Mouse (Mus musculus): Measurements from ENCODE around the gene Klf12. TPM values are rescaled to one million over a fixed set of nuclear protein-coding genes. Genes with fewer than 3 reads are reported as not detected.
"Not testable (repeated sequence)": the region's sequence is repeated elsewhere in the genome, so short reads cannot be mapped to it uniquely, and the experiment has no call there.

The Klf12 gene
- total RNA-seq, 2 experiments from 2014 or later, result 14.2 to 14.7 TPM

DNA sequence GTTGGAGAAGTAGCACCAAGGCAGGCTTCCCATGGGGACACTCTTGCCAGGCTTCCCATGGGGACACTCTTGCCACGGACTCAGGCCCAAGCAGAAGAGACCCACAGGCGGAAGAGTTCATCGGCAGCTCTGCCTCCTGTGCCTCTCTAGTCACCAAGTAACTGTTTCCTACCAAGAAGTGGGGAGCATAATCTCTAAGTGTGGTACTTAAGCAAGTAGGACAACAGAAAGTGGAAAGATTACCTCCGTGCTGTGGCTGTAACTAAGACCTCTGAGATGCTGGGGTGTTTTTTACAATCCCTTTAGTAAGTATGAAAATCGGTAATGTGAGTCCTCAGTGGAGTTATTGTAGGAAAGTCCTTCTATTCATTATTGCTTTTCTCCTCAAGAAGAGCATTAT, 410.8 kb downstream of the Klf12 start:
- DNase-seq, result no peak

DNA sequence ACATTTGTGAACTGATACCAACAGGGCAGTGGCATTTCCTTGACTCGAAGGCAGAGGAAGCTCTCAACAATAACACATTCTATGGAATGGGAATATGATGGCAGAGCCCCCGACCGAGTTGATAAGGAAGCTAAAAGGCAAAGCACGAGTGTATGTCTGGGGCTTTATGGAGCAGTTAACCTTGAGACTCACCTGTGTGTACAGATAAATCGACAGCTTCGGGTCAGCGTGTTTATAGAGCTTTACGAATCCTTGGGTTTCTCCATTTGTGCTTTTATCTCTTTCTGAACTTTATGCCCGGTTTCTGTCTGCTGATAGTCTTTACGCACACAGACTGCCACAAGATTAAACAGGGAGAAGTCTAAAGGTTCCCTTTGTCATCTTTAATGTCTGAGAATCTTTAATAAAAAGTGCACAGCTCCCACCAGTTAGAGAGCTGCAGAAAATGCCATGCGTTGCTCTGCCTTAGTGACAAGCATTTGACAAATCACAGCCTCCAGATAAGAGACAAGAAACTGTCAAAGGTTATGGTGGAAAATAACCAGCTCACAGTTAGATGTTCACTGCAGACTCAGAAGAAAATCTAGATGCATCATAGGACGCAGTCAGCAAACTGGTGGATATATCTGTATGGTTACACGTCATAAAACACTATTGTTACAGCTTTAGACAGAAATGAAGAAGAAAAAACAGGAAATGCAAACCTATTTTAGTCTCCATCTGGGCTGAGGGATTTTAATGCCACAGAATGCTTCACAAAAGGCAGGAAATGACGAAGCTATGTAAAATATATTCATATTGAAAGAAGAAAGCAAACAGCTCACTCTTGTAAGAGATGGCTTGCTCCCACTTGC, 428.1 kb downstream of the Klf12 start:
- DNase-seq, result no peak

DNA sequence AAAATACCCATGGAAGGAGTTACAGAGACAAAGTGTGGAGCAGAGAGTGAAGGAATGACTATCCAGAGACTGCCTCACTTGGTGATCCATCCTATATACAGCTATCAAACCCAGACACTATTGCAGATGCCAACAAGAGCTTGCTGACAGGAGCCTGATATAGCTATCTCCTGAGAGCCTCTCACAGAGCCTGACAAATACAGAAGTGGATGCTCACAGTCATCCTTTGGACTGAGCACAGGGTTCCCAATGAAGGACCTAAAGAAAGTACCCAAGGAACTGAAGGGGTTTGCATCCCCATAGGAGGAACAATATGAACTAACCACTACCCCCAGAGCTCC, 430.0 kb downstream of the Klf12 start:
- not testable (repeated sequence) for DNase-seq

DNA sequence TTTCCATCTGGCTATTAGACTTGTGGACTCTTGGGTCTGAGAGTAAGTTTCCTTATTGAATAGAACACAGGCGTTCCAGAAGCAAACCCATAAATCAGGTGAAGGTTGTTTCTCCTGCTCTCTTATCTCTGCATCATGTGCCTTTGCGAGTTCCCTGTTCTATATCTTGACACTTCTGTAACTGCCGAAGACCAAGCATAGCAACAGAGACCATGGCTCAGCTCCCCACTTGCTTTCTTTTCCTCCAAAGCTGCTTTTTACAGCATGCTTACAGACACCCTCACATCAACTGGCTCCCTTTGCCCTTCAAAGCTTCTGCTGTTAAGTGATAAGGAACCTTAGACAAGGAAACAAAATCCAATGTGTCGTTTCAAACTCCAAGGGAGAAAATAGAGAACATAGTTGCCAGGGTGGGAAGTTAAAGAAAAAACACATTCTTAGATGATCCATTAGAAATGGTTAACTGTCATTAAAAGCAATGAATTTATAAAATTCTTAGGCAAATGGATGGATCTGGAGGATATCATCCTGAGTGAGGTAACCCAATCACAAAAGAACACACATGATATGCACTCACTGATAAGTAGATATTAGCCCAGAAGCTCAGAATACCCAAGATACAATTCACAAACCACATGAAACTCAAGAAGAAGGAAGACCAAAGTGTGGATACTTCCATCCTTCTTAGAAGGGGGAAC, 430.6 kb downstream of the Klf12 start:
- DNase-seq, result not testable (repeated sequence)

DNA sequence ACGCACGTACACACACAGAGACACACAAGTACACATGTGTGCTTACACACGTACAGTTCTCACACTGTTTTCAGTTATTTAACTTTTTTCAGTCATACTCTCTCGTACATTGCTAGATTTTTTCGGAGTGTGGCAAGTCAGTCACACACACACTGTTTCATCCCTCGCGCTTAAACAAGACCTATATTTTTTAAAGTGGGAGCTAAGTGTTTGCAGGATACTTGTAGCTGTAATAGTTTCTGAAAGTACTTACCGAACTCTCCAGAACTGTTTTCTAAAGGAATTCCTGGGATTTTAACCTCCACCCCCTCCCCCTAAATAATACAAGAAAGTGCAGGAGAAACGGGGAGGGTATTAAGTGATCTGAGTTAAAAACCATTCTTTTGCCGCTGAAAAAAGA, 434.1 kb downstream of the Klf12 start:
- DNase-seq, result no peak

DNA sequence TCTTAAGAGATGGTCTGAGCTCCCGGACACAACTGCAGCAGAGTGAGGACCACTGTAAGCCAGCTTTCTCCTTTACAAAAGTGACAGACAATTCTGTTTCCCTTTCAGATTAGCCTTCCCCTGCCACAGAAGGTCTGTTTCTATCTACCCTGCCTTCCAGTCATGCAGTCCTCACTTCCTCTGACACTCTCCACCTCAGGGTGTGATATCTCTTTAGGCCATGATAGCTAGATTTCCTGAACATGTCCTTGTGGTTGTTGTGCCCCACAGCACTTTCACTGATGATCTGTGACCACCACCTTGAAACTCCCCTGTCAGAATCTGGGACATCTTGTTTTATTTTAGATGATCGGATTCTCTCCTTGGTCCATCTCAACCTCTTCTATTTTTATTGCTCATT, 437.0 kb downstream of the Klf12 start:
- no peak for DNase-seq

DNA sequence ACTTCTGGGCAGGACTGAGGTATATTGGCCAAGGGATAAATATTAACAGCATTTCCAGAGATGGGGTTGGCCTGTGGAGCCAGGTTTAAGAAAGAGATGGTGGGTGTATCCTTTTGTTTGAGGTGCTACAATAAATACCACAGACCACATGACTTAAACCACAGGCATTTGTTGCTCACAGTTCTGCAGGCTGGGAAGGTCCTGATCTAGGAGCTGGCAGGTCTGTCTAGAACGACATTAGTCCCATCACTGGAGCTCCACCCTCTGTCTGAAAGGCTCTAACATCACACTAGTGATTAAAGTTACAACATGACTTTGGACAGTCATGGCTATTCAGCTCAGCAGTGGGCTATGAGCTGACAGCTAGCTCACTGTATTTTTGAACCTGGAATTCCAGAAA, 457.8 kb downstream of the Klf12 start:
- DNase-seq, result no peak

Measured in heart, postnatal 4 days (tissue).